Mouse (Mus musculus) spleen, postnatal 4 days (tissue): ENCODE measurements around the gene Acsl6.
A peak's percentile ranks its signal among the peaks of the same experiment; 100 is the strongest.
"Not testable (repeated sequence)": the region's sequence is repeated elsewhere in the genome, so short reads cannot be mapped to it uniquely, and the experiment has no call there.

Experiments used
- DNase-seq, 2 experiments: peaks; one replicate each; pipeline ENCODE4 v3.0.0; 2022; ENCODE audit warnings: low spot score in 2 of 2

The Acsl6 gene

DNA sequence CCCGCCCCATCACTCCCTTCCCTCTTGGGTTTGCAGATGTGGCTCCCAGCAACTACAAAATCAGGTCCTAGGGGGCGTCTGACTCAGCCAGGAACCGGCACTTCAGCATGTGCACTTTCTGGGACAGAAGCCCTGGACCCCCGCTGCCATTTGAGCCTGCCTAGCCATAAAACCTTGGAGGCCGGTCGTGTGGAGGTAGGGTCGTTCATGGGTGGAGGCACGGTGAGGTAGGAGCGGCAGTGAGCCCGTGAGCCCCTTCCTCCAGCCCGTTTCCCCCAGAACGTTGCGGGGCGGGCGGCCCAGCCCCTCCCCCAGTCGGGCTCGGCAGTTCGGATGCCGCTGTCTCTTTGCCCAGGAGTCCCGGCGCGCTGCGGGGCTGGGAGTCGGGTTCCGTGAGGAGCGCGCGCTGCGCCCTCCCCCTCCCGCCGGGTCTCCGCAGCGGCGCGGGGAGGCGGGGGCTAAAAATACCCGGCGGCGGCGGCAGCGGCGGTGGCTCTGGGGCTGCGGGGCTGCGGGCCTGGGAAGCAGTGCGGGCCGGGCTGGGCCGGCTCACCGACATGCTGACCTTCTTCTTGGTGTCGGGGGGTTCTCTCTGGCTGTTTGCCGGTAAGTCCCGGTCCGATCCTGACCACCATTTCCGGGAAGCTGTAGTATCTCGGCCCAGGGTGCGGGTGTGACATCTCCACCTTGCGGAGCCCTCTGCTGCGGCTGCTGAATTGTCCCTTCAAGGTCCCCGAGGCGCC lies at the start of gene Acsl6:
Gene Acsl6 (plus strand): TSS at position 71 of the 743 bp plus-strand sequence.
- no peak for DNase-seq

DNA sequence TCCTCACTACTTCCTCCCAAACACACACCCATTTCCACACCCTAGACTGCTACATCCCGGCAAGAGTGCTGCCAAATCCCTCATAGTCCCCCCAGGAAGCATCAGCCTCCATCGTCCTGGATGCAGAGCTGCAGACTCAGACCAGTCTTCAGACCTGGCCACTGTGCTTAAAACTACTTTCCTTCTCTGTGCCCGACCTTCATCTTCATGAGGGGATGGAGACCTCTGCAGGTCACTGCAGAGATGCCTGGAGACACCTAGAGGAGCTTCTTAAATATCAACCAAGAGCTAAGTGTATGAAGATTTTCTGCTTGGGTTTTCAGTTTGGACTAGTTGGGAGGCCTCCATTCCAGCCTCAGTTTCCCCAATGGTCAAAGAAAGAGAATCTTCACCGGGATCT lies 49.5 kb upstream of the Acsl6 start:
- no peak for DNase-seq

DNA sequence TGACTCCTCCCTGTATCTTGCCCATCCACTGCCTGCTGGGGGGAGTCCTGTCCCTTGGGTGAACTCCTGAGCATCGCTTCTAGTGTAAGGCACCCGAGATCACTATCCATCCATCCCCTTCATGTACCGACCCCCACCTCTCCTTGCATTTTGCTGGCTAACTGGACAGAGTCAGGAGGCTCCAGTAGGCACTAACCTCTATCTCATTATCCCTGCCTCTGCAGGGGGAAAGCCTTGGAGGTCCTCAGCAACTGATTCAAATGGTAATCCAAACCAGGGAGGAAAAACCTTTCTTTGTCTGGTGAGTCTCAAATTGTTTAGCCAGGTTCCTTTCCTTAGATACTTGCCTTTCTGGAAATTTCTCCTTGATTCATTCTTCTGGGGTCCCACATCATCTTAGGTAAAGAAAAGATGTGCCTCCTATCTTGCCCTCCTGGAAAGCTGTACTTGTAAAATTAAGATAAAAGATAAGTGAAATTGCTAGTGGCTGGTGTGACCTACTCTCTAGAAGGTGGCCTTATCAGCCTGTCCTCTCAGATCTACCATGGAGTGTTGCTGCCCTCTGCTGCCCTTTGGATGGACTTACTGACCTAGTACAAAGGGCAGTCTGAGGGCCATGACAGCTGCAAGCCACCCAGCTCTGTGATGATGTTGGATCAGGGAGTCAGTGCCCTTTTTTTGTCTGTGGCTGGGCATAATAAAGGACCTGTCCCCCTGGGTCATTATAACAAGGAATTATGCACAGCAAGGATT lies 46.8 kb upstream of the Acsl6 start:
- DNase-seq: peak; percentile 57 to 75

DNA sequence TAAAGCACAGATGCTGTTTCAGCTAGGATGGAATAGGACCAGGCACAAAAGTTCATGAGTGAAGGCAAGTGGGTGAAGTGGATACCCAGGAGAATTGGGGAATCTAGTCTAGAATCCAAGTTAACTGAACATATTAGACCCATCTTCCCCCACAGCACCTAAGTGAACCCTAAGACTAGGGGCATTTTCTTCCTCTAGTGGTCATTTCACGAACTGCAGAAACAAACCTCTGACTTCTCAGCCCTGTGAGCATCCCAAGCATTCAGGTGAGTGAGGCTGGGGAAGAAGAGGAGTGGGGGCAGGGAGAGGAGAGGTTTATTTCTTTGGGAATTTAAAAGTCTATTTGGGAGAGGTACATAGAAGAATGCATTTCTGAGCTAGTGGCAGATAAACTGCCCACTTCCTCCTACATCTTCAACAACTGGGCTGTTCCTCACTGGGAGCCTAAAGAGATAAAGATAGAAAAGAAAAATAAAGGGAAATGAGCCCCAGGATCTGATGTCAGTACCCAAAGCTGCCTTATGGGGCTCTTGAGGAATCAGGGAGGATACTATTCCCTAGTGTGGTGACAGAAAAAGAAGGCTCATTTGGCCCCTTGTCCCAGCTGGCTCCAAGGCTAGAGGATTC lies 40.1 kb upstream of the Acsl6 start:
- DNase-seq: no peak

DNA sequence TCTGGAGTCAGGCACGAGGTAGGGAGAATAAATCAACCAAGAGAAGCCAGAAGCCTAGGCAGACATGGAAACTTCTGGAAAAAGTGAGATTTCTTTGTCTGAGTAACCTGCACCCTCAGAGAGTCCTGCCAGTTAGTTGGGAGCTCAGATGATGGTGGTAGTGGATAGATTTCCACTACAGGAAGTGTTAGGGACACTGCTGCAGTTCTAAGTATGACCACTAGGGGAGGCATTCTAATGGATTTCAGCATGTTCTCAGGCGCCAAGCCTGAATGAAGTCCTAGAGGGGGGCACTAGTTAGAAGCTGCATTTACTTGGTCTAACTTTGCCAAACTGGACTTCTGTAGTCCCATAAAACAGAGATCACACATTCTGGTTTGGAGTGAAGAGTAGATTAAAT lies 39.1 kb upstream of the Acsl6 start:
- DNase-seq: peak; percentile 43 to 77

DNA sequence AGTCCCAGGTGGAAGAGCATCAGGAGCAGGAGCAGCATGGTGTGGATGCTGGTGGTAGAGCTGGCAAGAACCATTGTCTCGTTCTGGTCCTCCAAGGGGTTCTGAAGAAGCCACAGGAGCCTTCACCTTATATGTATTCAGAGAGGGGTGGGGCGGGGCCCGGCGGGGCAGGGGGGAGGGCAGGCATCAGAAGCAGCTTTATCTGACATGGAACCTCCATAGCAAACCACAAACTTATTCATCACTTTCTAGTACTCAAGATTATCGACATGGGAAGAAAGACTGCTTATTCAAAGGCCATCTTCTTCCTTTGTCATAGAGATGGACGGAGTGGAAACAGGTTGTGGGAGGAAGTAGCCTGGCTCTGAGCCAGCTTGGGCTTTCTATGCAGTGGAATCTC lies 36.4 kb upstream of the Acsl6 start, which contains the start of gene Il3:
Gene Il3 (minus strand): TSS at position 101 of the 400 bp plus-strand sequence.
- DNase-seq: no peak

DNA sequence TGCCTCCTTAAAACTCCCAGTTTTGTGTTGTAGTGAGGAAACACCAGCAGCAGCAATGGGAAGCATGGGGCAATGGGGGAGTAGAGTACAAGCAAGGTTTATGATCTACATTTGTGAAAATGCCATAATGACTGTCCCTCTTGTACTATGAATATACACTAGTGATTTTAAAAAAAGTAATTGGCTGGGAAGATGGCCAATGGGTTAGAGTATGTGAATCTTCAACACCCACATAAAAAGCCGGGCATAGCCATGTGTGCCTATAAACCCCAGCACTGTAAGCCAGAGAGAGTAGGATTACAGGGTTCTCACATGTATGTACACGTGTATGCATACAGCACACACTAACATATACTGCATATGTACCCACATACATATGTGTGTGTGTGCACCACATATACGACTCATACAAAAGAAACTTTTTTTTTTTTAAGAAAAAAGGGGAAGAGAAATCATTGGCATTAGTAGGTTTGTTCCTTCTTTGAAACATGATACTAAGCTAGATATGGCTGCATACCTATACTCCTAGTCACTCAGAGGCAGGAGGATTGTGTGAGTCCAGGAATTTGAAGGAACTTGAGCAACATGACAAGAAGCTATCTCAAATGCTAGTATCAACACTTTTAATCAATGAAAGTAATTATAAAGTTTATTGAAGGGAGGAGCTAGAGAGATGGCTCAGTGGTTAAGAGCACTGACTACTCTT lies 34.3 kb upstream of the Acsl6 start:
- DNase-seq: no peak

DNA sequence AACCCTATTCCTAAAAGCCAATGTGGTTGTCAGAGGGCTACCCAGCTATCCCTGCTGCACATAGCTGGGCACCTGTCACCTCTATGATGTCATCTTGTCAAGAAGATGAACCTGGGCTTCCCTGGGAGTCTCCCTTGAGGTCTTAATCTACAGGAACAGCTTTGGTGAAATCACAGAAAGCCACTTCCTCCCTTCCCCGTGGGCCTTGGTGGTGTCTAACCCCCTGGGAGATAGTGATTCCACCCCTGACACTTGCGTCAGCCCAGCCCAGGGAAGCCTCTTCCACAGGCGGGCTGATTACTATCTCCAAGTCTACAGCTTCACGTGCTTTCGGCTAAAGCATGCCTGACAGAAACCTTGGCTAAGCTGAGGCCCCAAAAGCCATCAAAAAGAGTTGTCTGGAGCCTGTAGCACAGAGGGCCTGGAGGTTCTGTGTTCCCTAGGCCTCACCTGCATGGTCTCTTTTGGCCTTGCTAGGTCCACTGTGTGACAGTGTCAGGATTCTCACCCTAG lies 32.1 kb upstream of the Acsl6 start:
- no peak for DNase-seq

DNA sequence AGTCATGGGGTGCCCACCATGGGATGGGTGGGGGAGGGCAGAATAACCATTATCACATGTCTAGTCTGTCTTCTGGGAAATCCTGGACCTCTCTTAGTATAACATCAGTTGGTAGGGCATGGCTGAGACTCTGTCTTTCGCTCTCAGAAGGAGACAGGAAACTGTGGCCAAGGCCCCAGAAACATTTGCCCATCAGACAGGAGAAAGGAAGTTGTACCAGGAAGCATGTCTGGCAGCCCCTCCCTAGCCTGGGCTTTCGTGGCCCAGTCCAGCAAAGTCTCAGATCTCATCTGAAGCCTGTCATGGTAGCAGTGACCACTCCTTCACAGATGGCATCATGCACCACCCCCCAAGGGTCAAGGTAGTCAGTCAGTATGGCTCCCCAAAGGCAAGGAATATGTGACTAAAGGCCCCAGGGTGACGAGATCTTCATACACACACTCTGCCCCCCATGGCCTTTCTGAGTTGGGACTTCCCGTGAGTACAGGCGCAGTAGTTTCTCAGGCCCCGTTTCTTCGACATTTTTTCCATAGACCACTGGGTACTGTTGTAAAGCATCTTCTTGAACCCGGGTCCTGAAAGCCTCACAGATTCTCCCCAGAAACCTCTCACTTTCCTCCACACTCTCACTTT lies 15.7 kb upstream of the Acsl6 start:
- no peak for DNase-seq

DNA sequence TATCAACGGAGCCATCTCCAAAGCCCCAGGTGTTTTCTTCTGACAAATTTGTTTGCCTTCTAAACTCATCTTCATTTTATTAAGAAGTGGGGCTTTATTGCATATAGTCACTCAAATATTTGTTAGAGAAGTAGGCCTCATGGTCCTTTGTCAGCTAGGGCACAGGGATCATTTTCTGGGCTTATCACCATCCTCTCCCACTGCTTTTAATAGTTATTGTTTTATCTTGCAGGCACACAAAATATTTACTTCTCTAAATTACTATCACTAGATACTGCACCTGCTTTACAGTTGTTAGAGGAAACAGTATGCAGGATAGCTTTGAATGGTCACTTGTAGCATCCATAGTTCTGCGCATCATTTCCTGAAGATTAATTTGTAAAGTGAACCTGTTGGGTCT lies 11.4 kb upstream of the Acsl6 start:
- DNase-seq: no peak

DNA sequence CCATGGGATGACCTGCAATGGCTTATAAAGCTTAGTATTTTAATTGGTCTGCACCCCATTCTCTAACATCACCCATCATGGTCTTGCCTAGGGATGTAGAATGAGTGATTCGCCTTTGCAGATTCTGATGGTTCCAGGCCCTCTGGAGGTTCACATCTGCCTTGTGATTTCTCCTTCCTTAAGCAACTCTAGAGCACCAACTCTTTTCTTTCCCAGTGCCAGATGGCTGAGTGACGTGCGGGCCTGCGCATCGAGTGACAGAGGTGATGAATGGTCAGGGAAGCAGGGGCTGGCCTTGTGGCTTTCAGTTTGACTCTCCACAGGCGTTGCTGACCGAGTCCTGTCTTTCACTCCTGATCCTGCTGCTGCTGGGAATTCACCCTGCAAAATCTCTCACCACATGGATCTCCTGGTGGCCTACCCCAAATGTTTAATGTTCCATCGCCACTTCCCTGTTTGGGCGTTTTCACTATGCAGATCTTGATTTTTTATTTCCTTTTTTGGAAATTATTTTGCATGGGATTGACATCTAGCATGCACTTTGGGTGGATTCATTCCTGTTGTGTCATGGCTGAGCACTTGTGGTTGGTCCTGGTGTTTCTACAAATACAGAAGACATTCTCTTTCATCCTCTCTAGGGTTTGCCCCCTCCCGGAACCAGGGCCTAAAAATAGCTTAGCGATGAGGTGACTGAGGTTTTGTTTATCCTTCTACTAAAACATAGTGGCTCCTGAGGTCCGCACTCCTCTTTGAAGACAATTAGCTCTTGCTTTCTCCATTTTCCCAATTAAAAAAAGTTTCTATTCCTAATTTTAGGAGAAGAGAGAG lies 9.4 kb upstream of the Acsl6 start:
- no peak for DNase-seq

DNA sequence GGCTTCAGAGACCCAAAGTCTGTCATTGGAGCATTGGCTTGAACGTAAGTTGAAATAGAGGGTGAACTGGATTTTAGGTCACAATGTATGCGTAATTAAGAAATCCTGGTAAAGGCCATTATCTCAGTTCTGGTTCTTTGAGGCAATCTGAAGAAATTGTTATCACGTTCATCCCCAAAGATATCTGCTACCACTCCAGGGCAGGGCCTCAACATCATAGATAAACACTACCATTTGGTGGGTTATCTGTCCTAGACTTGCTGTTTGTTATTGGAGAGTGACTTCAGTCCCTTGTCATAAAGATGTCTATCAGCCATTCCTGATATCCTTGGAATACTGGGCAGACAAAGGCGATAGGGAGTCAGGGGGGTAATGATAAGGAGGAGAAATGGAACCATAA lies 7.6 kb upstream of the Acsl6 start:
- no peak for DNase-seq

DNA sequence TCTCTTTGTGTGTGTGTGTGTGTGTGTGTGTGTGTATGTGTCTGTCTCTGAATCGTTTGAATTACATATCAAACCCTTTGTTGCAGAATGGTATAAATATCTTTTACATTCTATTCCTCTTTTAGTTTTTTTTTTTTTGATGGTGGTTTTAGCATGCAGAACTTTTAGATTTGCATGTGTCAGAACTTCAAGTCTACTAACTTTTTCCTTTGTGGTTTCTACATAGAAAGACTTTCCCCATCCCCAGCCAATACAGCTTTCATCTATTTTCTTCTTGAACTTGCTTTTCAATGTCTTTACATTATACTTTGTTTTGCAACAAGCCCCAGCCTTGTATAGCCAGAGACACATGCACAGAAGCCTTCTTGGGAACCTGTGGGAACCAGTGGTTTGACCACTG lies 6.9 kb upstream of the Acsl6 start:
- DNase-seq: no peak

DNA sequence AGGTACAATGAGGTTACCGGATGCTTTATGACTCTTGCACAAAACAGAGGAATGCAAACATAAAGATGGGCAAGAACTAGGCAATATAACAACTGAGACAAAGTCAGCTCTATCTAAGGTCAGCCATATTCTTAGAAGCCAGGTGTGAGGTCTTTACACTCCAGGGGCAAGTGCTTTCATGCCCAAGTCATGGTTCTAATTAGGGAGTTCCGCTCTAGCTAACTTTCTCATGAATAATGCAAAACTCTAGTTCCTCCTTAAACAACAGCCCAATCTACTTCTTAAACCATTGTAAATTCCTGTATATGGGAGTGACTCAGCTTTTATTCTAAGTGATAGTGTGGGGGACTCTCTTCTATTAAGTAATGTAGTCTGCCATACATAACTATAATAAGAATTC lies 6.1 kb upstream of the Acsl6 start:
- not testable (repeated sequence) for DNase-seq

DNA sequence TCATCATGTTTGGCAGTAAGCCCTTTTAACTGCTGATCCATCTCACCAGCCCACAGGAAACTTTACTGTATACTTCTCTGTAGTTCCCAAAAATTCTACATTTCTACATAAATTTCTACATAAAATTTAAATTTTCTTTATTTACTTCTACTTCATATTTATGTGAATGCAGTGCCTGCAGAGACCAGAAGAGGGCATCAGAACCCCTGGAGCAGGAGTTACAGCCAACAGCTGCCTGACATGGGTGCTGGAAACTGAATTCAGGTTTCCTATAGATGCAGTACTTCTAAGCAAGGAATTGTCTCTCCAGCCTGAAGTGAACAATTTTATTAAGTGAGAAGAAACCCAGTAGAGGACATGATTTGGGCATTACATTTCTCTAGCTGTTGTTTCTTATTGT lies 4.8 kb upstream of the Acsl6 start:
- DNase-seq: no peak

DNA sequence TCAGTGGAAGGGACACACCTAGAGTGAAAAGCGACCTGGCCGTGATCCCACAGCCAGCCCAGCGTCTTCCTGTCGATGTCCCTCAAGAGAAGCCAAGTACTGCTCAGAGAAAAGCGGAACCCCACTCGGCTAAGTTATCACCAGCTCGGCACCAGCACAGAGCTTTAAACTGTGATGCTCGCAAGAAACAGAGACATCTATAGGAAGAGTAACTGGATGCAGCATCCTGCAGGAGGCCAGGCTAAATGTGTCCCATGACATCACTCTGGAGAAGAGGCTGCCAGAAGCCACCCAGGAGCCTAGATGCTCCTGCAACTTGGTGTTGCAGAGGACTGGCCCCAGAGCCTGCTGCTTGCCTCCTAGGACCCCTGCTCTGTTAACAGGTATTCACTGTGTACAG lies 1.6 kb upstream of the Acsl6 start:
- DNase-seq: no peak

DNA sequence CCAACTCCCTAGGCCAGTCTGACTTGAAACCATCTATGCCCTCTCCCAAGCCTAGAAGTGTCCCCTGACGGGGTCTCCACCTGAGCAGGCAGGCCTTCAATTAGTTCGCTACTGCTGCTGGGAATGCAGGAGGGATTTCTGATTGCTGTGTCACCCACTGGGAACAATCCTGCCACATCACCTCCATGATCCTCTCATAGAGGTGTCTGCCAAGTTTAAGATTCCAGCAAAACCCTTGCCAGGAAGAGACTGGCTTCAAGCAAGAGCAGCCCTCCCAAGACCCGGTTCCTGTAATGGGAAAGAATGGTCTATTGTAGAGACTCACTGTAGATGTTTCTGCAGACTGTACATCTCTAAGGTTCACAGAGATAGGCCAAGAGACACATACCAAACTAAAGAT lies 992 bp upstream of the Acsl6 start:
- DNase-seq: no peak

DNA sequence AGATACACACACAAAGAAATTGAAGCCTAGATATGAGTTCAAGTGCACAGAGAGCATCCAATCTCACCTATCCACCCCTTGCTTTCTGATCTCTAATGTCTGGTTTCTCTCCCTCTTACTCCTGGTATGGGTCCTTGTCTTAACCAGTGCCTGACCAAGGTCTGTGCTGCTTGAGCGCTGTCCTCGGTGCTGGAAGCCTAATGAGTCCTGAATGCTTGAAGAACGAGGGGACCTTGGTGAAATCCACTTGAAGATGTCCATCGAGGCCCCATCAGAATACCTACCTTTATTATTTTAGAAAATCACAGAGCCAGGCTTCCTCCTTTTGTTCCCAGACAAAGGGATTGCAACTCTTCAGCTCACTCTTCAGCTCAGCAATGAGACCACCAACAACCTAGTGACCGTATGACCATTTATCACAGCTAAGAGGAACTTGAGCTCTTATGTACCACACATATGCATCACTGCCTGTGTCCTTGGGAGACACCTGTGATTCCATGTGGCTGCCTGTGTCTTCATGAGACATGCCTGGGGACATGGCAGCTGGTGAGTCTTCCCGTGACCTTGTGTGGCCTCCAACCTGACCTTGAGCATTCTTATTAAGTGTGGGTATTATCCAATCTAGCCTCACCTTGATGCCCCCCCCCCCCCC lies 396 bp upstream of the Acsl6 start:
- DNase-seq: no peak

DNA sequence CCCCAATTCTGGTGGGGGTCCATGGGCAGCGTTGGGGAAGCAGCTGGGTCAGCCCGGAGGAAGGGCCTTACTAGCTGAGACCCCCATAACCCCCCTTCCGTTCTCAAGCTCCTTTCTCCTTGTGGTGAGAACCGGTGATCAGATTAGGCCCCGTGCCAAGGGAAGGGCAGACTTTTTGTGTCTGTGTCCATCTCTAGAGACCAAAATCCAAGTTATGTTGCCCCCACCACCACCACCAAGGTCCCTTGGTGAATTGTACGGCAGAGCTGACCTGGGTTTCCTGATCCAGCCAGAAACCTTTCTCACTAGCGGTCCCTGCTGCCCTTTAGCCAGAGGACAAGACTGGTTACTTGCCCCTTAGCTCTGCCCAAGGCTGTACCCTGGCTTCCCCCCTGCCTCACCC lies 874 bp downstream of the Acsl6 start:
- DNase-seq: no peak

DNA sequence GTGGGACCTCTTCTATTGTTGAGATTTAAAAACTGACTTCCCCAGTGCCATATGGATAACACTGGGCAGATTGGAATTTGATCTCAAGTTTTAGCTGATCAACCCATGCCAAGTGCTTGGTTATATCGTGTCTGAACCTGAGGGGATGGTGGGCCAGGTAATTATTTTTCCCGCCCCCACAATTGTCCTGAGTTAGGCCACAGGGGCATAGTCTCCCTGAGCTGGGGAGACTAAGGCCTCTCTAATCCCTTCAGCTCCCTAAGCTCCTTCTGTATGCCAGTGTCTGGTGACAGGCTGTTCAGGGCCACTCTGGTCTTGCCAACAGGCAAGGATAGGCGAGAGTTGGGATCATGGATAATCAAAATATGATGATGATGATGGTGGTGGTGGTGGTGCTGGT lies 1.7 kb downstream of the Acsl6 start:
- no peak for DNase-seq
